In genomic region chr17:59429189-59429588, GRCm38 (mm10) we compare ENCODE assay signal across 18 mouse cellular contexts.
"Had no signal": no experiment of that assay in that cellular context is flagged by ENCODE, and none has a peak within 500 bp of the region (broad histone marks: within the 10 kb centered on the region; RNA-seq: fewer than 3 reads in every experiment).

No protein-coding gene starts in this region.

- H3K36me3 ChIP-seq: lung, embryonic 15.5 days; midbrain, embryonic 13.5 days; midbrain, embryonic 15.5 days; neural tube, embryonic 12.5 days had no signal

- ATAC-seq: lung, postnatal 0 days; midbrain, embryonic 13.5 days; midbrain, embryonic 15.5 days had no signal

- H3K4me2 ChIP-seq: lung, embryonic 15.5 days; midbrain, embryonic 11.5 days; midbrain, embryonic 13.5 days; midbrain, embryonic 15.5 days; neural tube, embryonic 12.5 days had no signal

- H3K4me3 ChIP-seq: lung, embryonic 15.5 days; megakaryocyte, embryonic 14.5 days; midbrain, embryonic 13.5 days; midbrain, embryonic 15.5 days; neural tube, embryonic 12.5 days had no signal

- DNase-seq: lung, adult 2 months; lung, postnatal 14 days; lung, postnatal 36 days; right cerebral cortex, adult 18-20 months; right cerebral cortex, postnatal 25 days; right cerebral cortex, postnatal 4 days; spleen, adult 18-20 months; thymus, adult 18-20 months; thymus, postnatal 14 days; thymus, postnatal 36 days had no signal

- H3K4me1 ChIP-seq: lung, embryonic 15.5 days; megakaryocyte, embryonic 14.5 days; midbrain, embryonic 13.5 days; midbrain, embryonic 15.5 days; neural tube, embryonic 12.5 days had no signal

- H3K27me3 ChIP-seq: lung, embryonic 15.5 days; megakaryocyte, embryonic 14.5 days; midbrain, embryonic 13.5 days; midbrain, embryonic 15.5 days; neural tube, embryonic 12.5 days had no signal

- H3K9me3 ChIP-seq: lung, embryonic 15.5 days; megakaryocyte, embryonic 14.5 days; midbrain, embryonic 13.5 days; midbrain, embryonic 15.5 days; neural tube, embryonic 12.5 days had no signal

- H3K9ac ChIP-seq: lung, embryonic 15.5 days; midbrain, embryonic 13.5 days; midbrain, embryonic 15.5 days; neural tube, embryonic 12.5 days had no signal

- H3K27ac ChIP-seq: lung, embryonic 15.5 days; macrophage; midbrain, embryonic 13.5 days; midbrain, embryonic 15.5 days; neural tube, embryonic 12.5 days had no signal
